Mouse (Mus musculus) hindbrain, embryonic 12.5 days (tissue): Measurements from ENCODE around the gene Snap23. TPM values are rescaled to one million over a fixed set of nuclear protein-coding genes. Genes with fewer than 3 reads are reported as not detected.

ENCODE experiments used
- ATAC-seq: fragments of 200-750 bp; cut with Nextera tagmentation; 2 replicates; pipeline ENCODE4 v1.8.0; 2017; ENCODE audit warnings: moderate TSS enrichment; ENCODE audit not compliant: low FRiP score
- H3K27ac ChIP-seq: fragments of 300-500 bp; sonication (generic); 2 replicates; pipeline ENCODE4 v1.5.1; 2016; ENCODE audit warnings: mild to moderate bottlenecking
- H3K27me3 ChIP-seq: fragments of 300-500 bp; sonication (generic); 2 replicates; pipeline ENCODE4 v1.6.1; 2016; ENCODE audit warnings: mild to moderate bottlenecking
- H3K36me3 ChIP-seq: fragments of 300-500 bp; sonication (generic); 2 replicates; pipeline ENCODE4 v1.6.1; 2016; ENCODE audit warnings: mild to moderate bottlenecking
- H3K4me1 ChIP-seq: fragments of 300-500 bp; sonication (generic); 2 replicates; pipeline ENCODE4 v1.6.1; 2016
- H3K4me2 ChIP-seq: fragments of 300-500 bp; sonication (generic); replicated peaks from 2 replicates; pipeline ENCODE4 v1.6.1; 2016; ENCODE audit warnings: mild to moderate bottlenecking
- H3K4me3 ChIP-seq: fragments of 300-500 bp; sonication (generic); 2 replicates; pipeline ENCODE4 v1.5.1; 2016; ENCODE audit warnings: mild to moderate bottlenecking
- H3K9ac ChIP-seq: fragments of 300-500 bp; sonication (generic); 2 replicates; pipeline ENCODE4 v1.6.1; 2016; ENCODE audit warnings: mild to moderate bottlenecking, moderate library complexity
- H3K9me3 ChIP-seq: fragments of 300-500 bp; sonication (generic); replicated peaks from 2 replicates; pipeline ENCODE4 v1.6.1; 2016; ENCODE audit warnings: mild to moderate bottlenecking
- WGBS: fragments of 180-500 bp; shearing (Covaris S2); methylation state at CpG from one replicate; pipeline ENCODE4 v1.1.7; 2016; 5-methylcytosine and 5-hydroxymethylcytosine counted together
- polyA plus RNA-seq: library from polyadenylated mRNA; unstranded; fragments of >200 nt; fragmentation: Nextera tagmentation; extraction: Ambion mirVana; gene quantifications from 2 replicates; pipeline ENCODE4 v1.2.1, GENCODE M21; 2016

Snap23 gene
- polyA plus RNA-seq, 1 experiment from 2014 or later = 40.7 TPM

DNA sequence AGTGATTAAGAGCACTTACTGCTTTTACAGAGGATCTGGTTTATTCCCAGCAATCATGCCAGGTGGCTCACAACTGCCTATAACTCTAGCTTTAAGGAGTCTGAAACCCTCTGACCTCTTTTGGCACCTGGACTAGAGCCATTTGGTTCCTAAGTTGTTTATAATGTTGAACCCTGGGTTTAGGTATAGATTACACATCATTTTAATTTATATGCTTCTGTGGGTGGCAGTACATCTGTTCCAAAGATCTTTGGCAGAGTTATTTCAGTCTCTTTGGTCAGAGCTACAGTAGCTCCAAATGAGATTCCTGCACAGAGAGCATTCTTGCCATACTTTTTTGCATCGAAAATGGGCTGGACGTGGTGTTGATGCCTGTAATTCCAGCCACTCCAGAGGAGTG is 30.3 kb downstream of the Snap23 start:
- Histone ChIP-seq H3K9me3 (no peaks in the 10 kb centered on the region), H3K36me3 (peaks cover 48% of the 10 kb centered on the region), H3K4me3 (no peak overlapping the region), H3K27me3 (no peaks in the 10 kb centered on the region), H3K4me1 (no peaks in the 10 kb centered on the region), H3K9ac (no peak overlapping the region), H3K4me2 (no peak overlapping the region), H3K27ac (no peak overlapping the region)
- 83% methylated on average over 2 of the region's 2 CpGs for WGBS
- no peak for ATAC-seq

GRCm38 (mm10) chr2:120599506-120599905 is 32.0 kb downstream of the Snap23 start:
- no peak overlapping the region for H3K9ac ChIP-seq
- WGBS = 93% methylated on average over 4 of the region's 4 CpGs
- H3K27me3 ChIP-seq = no peaks in the 10 kb centered on the region
- H3K27ac ChIP-seq = no peak overlapping the region
- H3K4me1 ChIP-seq = no peaks in the 10 kb centered on the region
- peaks cover 55% of the 10 kb centered on the region for H3K36me3 ChIP-seq
- H3K9me3 ChIP-seq = no peaks in the 10 kb centered on the region
- ATAC-seq = no peak
- no peak overlapping the region for H3K4me2 ChIP-seq
- no peak overlapping the region for H3K4me3 ChIP-seq

DNA sequence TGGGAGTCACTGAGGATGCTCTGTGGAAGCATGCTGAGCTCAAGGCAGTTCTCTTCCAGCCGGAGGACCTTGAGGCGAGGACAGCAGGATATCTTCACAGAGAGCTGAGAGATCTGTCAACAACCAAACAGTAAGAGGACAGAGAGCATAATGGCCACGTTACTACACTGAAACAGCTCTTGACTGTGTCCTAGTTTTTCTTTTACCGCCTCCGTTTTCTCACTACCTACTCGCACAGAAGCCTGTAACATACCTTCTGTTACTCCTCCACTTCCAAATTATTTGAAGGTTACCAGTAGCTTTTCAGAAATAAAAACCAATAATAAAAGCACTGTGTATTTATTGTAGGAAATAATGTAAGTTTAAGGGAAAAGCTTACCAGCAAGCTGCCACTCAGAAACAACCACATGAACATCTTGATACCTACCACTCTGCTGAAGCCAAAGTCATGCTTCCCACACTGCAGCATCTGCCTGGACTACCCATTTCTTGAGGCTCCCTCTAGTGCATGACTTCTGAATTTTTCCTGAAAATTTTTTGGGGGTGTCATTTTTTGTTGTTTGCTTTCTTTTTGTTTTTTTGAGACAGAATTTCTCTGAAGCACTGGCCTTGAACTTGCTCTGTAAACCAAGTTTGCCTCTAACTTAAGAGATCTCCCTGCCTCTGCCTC is 38.7 kb downstream of the Snap23 start:
- 91% methylated on average over 6 of the region's 6 CpGs for WGBS
- H3K4me2 ChIP-seq = no peak overlapping the region
- H3K4me1 ChIP-seq = peaks cover 18% of the 10 kb centered on the region
- H3K9ac ChIP-seq = no peak overlapping the region
- H3K27ac ChIP-seq = no peak overlapping the region
- no peaks in the 10 kb centered on the region for H3K9me3 ChIP-seq
- ATAC-seq = no peak
- no peaks in the 10 kb centered on the region for H3K27me3 ChIP-seq
- H3K36me3 ChIP-seq = peaks cover 19% of the 10 kb centered on the region
- no peak overlapping the region for H3K4me3 ChIP-seq

GRCm38 (mm10) chr2:120608830-120609723 is 41.6 kb downstream of the Snap23 start, which contains the start of the genes Haus2 and Lrrc57:
Haus2 (plus strand) TSS chr2:120609383.
Lrrc57 (minus strand) TSS chr2:120609520.
- under 1% methylated on average over 52 of the region's 52 CpGs for WGBS
- peak; percentile 96 for ATAC-seq

DNA sequence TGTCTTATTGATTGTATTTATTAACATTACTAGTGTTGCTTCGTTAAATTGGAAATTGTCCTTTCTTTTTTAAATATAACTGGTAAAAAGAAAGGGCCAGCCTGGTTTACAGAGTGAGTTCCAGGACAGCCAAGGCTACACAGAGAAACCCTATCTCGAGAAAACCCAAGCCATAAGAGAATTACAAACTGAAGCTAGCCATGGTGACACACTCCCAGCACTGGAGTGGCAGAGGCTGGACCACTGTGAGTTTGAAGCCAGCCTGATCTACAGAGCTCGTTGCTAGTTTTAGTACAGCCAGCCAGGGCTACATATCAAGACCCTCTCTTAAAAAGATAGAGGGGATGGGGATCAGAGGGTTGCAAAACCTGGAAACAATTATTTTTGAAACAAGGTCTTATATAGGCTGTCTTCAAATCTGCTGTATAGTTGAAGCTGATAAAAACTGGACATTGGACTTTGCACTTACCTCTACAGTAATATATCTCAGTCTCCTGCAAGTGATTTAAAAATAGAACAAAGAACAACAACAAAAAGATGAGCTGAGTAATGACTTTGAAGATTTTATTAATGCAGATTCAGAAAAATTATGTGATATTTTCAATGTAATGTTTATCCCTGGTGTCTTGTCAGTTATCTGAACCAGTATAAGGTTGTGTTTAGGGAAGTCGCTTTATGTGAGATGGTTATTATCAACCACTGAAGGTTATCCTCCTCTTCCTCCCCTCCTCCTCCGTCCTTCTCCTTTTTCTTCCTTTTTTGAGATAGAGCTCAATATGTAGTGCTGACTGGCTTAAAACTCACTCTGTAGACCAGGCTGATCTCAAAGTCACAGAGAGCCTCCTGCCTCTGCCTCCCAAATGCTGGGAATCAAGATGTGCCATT is 49.0 kb downstream of the Snap23 start:
- ATAC-seq = no peak
- H3K9ac ChIP-seq = no peak overlapping the region
- no peaks in the 10 kb centered on the region for H3K27me3 ChIP-seq
- H3K9me3 ChIP-seq = no peaks in the 10 kb centered on the region
- H3K27ac ChIP-seq = no peak overlapping the region
- no peak overlapping the region for H3K4me2 ChIP-seq
- no peaks in the 10 kb centered on the region for H3K4me1 ChIP-seq
- H3K4me3 ChIP-seq = no peak overlapping the region
- H3K36me3 ChIP-seq = peaks cover 36% of the 10 kb centered on the region
- 91% methylated on average over 5 of the region's 5 CpGs for WGBS

More at GRCm38 (mm10) chr2:120608830-120609723, 41.6 kb downstream of the Snap23 start, which contains the start of the genes Haus2 and Lrrc57:
- no peaks in the 10 kb centered on the region for H3K9me3 ChIP-seq
- peak within 1 kb of the TSS; percentile 86 for H3K4me2 ChIP-seq
- peak within 1 kb of the TSS; percentile 88 for H3K27ac ChIP-seq
- peaks cover 18% of the 10 kb centered on the region for H3K4me1 ChIP-seq
- peaks cover 9% of the 10 kb centered on the region for H3K36me3 ChIP-seq
- no peaks in the 10 kb centered on the region for H3K27me3 ChIP-seq
- H3K9ac ChIP-seq = peak within 1 kb of the TSS; percentile 76
- H3K4me3 ChIP-seq = peak within 1 kb of the TSS; percentile 82

DNA sequence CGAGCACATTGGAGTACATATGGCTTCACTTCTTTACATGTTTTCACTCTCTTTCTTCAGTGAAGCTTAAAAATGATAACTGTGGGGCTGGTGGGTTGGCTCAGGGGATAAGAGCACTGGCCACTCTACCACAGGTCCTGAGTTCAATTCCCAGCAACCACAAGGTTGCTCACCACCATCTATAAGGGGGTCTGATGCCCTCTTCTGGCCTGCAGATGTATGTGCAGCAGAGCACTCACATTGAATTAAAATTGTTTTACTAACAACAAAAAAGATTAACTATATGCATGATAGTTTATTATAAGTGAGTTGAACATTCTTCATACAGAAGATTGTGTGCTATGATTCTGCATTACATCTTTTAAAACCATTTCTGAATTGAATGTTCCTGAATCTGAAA is 52.1 kb downstream of the Snap23 start:
- 100% methylated on average over 1 of the region's 1 CpGs for WGBS
- H3K9me3 ChIP-seq = no peaks in the 10 kb centered on the region
- no peaks in the 10 kb centered on the region for H3K27me3 ChIP-seq
- peaks cover 32% of the 10 kb centered on the region for H3K36me3 ChIP-seq
- H3K4me2 ChIP-seq = no peak overlapping the region
- H3K27ac ChIP-seq = no peak overlapping the region
- H3K4me1 ChIP-seq = no peaks in the 10 kb centered on the region
- H3K9ac ChIP-seq = no peak overlapping the region
- no peak overlapping the region for H3K4me3 ChIP-seq
- ATAC-seq = no peak

DNA sequence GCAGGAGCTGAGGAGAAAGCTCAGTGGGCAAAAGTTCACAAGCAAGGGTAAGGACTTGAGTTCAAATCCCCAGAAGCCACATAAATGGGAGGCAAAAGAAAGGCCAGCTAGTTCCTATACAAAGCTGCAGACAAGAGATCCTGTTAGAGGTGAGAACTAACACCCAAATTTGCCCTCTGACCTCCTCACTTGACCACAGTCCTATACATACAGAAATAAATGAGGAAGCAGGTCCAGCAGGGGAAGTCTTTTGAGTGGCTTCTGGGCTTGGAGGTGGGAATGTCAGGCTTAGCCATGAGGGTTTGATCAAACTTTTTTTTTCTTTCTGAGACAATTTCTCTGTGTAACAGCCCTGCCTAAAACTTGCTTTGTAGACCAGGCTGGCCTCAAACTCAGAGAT is 55.4 kb downstream of the Snap23 start:
- Histone ChIP-seq H3K27ac (no peak overlapping the region), H3K4me3 (no peak overlapping the region), H3K4me1 (no peaks in the 10 kb centered on the region), H3K27me3 (no peaks in the 10 kb centered on the region), H3K9ac (no peak overlapping the region), H3K9me3 (no peaks in the 10 kb centered on the region), H3K4me2 (no peak overlapping the region), H3K36me3 (peaks cover 16% of the 10 kb centered on the region)
- no peak for ATAC-seq

- H3K9ac ChIP-seq = no peak overlapping the region
- 31% methylated on average over 10 of the region's 10 CpGs for WGBS
- no peaks in the 10 kb centered on the region; the same call in 1 of the 2 replicates for H3K36me3 ChIP-seq
- H3K4me2 ChIP-seq = peak overlapping the region; percentile 62
- H3K4me3 ChIP-seq = peak overlapping the region; percentile 51
- no peaks in the 10 kb centered on the region for H3K27me3 ChIP-seq
- H3K4me1 ChIP-seq = 0 out of 2 replicates have a peak, but pooled peaks cover 2% of the 10 kb centered on the region
- H3K9me3 ChIP-seq = no peaks in the 10 kb centered on the region
- peak; percentile 44 for ATAC-seq
- peak overlapping the region; percentile 48; the same call in 1 of the 2 replicates for H3K27ac ChIP-seq
Observed at GRCm38 (mm10) chr2:120628076-120628865, 60.8 kb downstream of the Snap23 start.

GRCm38 (mm10) chr2:120628886-120629735 is 61.6 kb downstream of the Snap23 start, which contains the start of gene Stard9:
Stard9 (plus strand) TSS chr2:120629121.
- peak within 1 kb of the TSS; percentile 62 for H3K4me2 ChIP-seq
- no peaks in the 10 kb centered on the region; the same call in 1 of the 2 replicates for H3K36me3 ChIP-seq
- ATAC-seq = peak; percentile 100
- 0 out of 2 replicates have a peak, but pooled peaks cover 2% of the 10 kb centered on the region for H3K4me1 ChIP-seq
- peak within 1 kb of the TSS; percentile 64; the same call in 1 of the 2 replicates for H3K27ac ChIP-seq
- H3K9ac ChIP-seq = peak within 1 kb of the TSS; percentile 68
- WGBS = 2% methylated on average over 36 of the region's 36 CpGs
- H3K9me3 ChIP-seq = no peaks in the 10 kb centered on the region
- peak within 1 kb of the TSS; percentile 51 for H3K4me3 ChIP-seq
- no peaks in the 10 kb centered on the region for H3K27me3 ChIP-seq

- Histone ChIP-seq H3K27ac (no peak overlapping the region), H3K4me1 (0 out of 2 replicates have a peak, but pooled peaks cover 2% of the 10 kb centered on the region), H3K9ac (no peak overlapping the region), H3K9me3 (no peaks in the 10 kb centered on the region), H3K36me3 (peaks cover 1% of the 10 kb centered on the region; the same call in 1 of the 2 replicates), H3K4me2 (no peak overlapping the region), H3K27me3 (no peaks in the 10 kb centered on the region), H3K4me3 (no peak overlapping the region)
- 90% methylated on average over 2 of the region's 2 CpGs for WGBS
- no peak for ATAC-seq
Observed at GRCm38 (mm10) chr2:120630246-120630645, 62.8 kb downstream of the Snap23 start.
